Mouse (Mus musculus): Measurements from ENCODE around the gene Csf3. TPM values are rescaled to one million over a fixed set of nuclear protein-coding genes. Genes with fewer than 3 reads are reported as not detected.
A peak's percentile ranks its signal among the peaks of the same experiment; 100 is the strongest.
"Not testable (repeated sequence)": the region's sequence is repeated elsewhere in the genome, so short reads cannot be mapped to it uniquely, and the experiment has no call there.

Csf3 gene
- polyA plus RNA-seq, 1 experiment from 2014 or later: 0.11 TPM

- Histone ChIP-seq H3K27ac (replicated peaks) (no peak overlapping the region), H3K36me3 (ENCODE audit: control insufficient read depth, insufficient read depth, low read length) (no peaks in the 10 kb centered on the region), H3K4me2 (replicated peaks; ENCODE audit: low read depth) (no peak overlapping the region), H3K9me3 (ENCODE audit: control insufficient read depth, low read length) (no peaks in the 10 kb centered on the region), H3K4me1 (replicated peaks; ENCODE audit: control insufficient read depth, insufficient read depth) (0 out of 2 replicates have a peak, but pooled peaks cover 4% of the 10 kb centered on the region), H3K9ac (ENCODE audit: low read length) (no peak overlapping the region), H3K27me3 (ENCODE audit: control insufficient read depth, insufficient read depth, low read length) (no peaks in the 10 kb centered on the region), H3K4me3 (ENCODE audit: low read depth, low read length) (no peak overlapping the region)
- 82% methylated on average over 1 of the region's 1 CpGs for WGBS
- ATAC-seq (ENCODE audit: low FRiP score, low TSS enrichment): no peak
- TF ChIP-seq EP300 (optimal IDR thresholded peaks at IDR 0.05) (no peak), CTCF (IDR thresholded peaks at IDR 0.05; ENCODE audit: low read depth) (no peak)
- DNase-seq (ENCODE audit: low spot score): no peak
Measured at GRCm38 (mm10) chr11:98736176-98736575, 35.1 kb downstream of the Csf3 start.

GRCm38 (mm10) chr11:98737220-98737619 is 36.2 kb downstream of the Csf3 start:
- not testable (repeated sequence) for H3K36me3 ChIP-seq (ENCODE audit: control insufficient read depth, insufficient read depth, low read length); H3K9ac ChIP-seq (ENCODE audit: low read length); H3K4me1 ChIP-seq (replicated peaks; ENCODE audit: control insufficient read depth, insufficient read depth); ATAC-seq (ENCODE audit: low FRiP score, low TSS enrichment); DNase-seq (ENCODE audit: low spot score); H3K9me3 ChIP-seq (ENCODE audit: control insufficient read depth, low read length); H3K27ac ChIP-seq (replicated peaks); H3K27me3 ChIP-seq (ENCODE audit: control insufficient read depth, insufficient read depth, low read length); H3K4me3 ChIP-seq (ENCODE audit: low read depth, low read length); H3K4me2 ChIP-seq (replicated peaks; ENCODE audit: low read depth)
- 92% methylated on average over 2 of the region's 2 CpGs for WGBS

- no peak for TF ChIP-seq CTCF (IDR thresholded peaks at IDR 0.05; ENCODE audit: low read depth)
- TF ChIP-seq EP300 (optimal IDR thresholded peaks at IDR 0.05): no peak
- H3K4me3 ChIP-seq (ENCODE audit: low read depth, low read length): no peak overlapping the region
- H3K4me1 ChIP-seq (replicated peaks; ENCODE audit: control insufficient read depth, insufficient read depth): peaks cover 7% of the 10 kb centered on the region; the same call in 1 of the 2 replicates
- H3K27ac ChIP-seq (replicated peaks): no peak overlapping the region
- WGBS: 63% methylated on average over 4 of the region's 4 CpGs
- no peak for ATAC-seq (ENCODE audit: low FRiP score, low TSS enrichment)
- no peaks in the 10 kb centered on the region for H3K9me3 ChIP-seq (ENCODE audit: control insufficient read depth, low read length)
- no peak for DNase-seq (ENCODE audit: low spot score)
- H3K27me3 ChIP-seq (ENCODE audit: control insufficient read depth, insufficient read depth, low read length): no peaks in the 10 kb centered on the region
- no peaks in the 10 kb centered on the region for H3K36me3 ChIP-seq (ENCODE audit: control insufficient read depth, insufficient read depth, low read length)
- no peak overlapping the region for H3K9ac ChIP-seq (ENCODE audit: low read length)
- H3K4me2 ChIP-seq (replicated peaks; ENCODE audit: low read depth): no peak overlapping the region
Measured at GRCm38 (mm10) chr11:98738428-98738911, 37.4 kb downstream of the Csf3 start.

- WGBS: 75% methylated on average over 8 of the region's 9 CpGs
Measured at GRCm38 (mm10) chr11:98738925-98739324, 37.9 kb downstream of the Csf3 start.

GRCm38 (mm10) chr11:98740026-98740392 is 38.9 kb downstream of the Csf3 start:
- Histone ChIP-seq H3K36me3 (ENCODE audit: control insufficient read depth, insufficient read depth, low read length) (no peaks in the 10 kb centered on the region), H3K27ac (replicated peaks) (peak overlapping the region; percentile 99), H3K9me3 (ENCODE audit: control insufficient read depth, low read length) (no peaks in the 10 kb centered on the region), H3K9ac (ENCODE audit: low read length) (peak overlapping the region; percentile 98), H3K4me3 (ENCODE audit: low read depth, low read length) (peak overlapping the region; percentile 98), H3K4me1 (replicated peaks; ENCODE audit: control insufficient read depth, insufficient read depth) (peaks cover 17% of the 10 kb centered on the region), H3K27me3 (ENCODE audit: control insufficient read depth, insufficient read depth, low read length) (no peaks in the 10 kb centered on the region), H3K4me2 (replicated peaks; ENCODE audit: low read depth) (peak overlapping the region; percentile 87)
- ATAC-seq (ENCODE audit: low FRiP score, low TSS enrichment) (no peak), DNase-seq (ENCODE audit: low spot score) (no peak)
- no peak for TF ChIP-seq CTCF (IDR thresholded peaks at IDR 0.05; ENCODE audit: low read depth)
- no peak for TF ChIP-seq EP300 (optimal IDR thresholded peaks at IDR 0.05)
- 11% methylated on average over 8 of the region's 8 CpGs for WGBS

More at GRCm38 (mm10) chr11:98738925-98739324, 37.9 kb downstream of the Csf3 start:
- Histone ChIP-seq H3K4me3 (ENCODE audit: low read depth, low read length) (no peak overlapping the region), H3K9me3 (ENCODE audit: control insufficient read depth, low read length) (no peaks in the 10 kb centered on the region), H3K27me3 (ENCODE audit: control insufficient read depth, insufficient read depth, low read length) (no peaks in the 10 kb centered on the region), H3K9ac (ENCODE audit: low read length) (no peak overlapping the region), H3K4me1 (replicated peaks; ENCODE audit: control insufficient read depth, insufficient read depth) (peaks cover 9% of the 10 kb centered on the region; the same call in 1 of the 2 replicates), H3K36me3 (ENCODE audit: control insufficient read depth, insufficient read depth, low read length) (no peaks in the 10 kb centered on the region), H3K27ac (replicated peaks) (no peak overlapping the region), H3K4me2 (replicated peaks; ENCODE audit: low read depth) (no peak overlapping the region)
- TF ChIP-seq CTCF (IDR thresholded peaks at IDR 0.05; ENCODE audit: low read depth) (no peak), EP300 (optimal IDR thresholded peaks at IDR 0.05) (no peak)
- DNase-seq (ENCODE audit: low spot score) (no peak), ATAC-seq (ENCODE audit: low FRiP score, low TSS enrichment) (no peak)

- peak within 1 kb of the TSS; percentile 98 for H3K9ac ChIP-seq (ENCODE audit: low read length)
- peaks cover 20% of the 10 kb centered on the region for H3K4me1 ChIP-seq (replicated peaks; ENCODE audit: control insufficient read depth, insufficient read depth)
- no peaks in the 10 kb centered on the region for H3K9me3 ChIP-seq (ENCODE audit: control insufficient read depth, low read length)
- no peaks in the 10 kb centered on the region for H3K27me3 ChIP-seq (ENCODE audit: control insufficient read depth, insufficient read depth, low read length)
- peak within 1 kb of the TSS; percentile 98 for H3K4me3 ChIP-seq (ENCODE audit: low read depth, low read length)
- WGBS: 1% methylated on average over 22 of the region's 22 CpGs
- TF ChIP-seq CTCF (IDR thresholded peaks at IDR 0.05; ENCODE audit: low read depth): peak; percentile 25; the same call in 1 of the 2 replicates
- TF ChIP-seq EP300 (optimal IDR thresholded peaks at IDR 0.05): no peak
- peak; percentile 78 for DNase-seq (ENCODE audit: low spot score)
- no peaks in the 10 kb centered on the region for H3K36me3 ChIP-seq (ENCODE audit: control insufficient read depth, insufficient read depth, low read length)
- H3K27ac ChIP-seq (replicated peaks): peak within 1 kb of the TSS; percentile 99
- H3K4me2 ChIP-seq (replicated peaks; ENCODE audit: low read depth): peak within 1 kb of the TSS; percentile 87
- ATAC-seq (ENCODE audit: low FRiP score, low TSS enrichment): peak; percentile 62
Measured at GRCm38 (mm10) chr11:98740393-98741050, 39.5 kb downstream of the Csf3 start, which contains the start of gene Thra. Gene Thra (plus strand): TSS chr11:98740638.

Measured in stomach, postnatal 0 days (tissue).